ENCODE assay signal across 11 mouse cellular contexts in the genomic region with DNA sequence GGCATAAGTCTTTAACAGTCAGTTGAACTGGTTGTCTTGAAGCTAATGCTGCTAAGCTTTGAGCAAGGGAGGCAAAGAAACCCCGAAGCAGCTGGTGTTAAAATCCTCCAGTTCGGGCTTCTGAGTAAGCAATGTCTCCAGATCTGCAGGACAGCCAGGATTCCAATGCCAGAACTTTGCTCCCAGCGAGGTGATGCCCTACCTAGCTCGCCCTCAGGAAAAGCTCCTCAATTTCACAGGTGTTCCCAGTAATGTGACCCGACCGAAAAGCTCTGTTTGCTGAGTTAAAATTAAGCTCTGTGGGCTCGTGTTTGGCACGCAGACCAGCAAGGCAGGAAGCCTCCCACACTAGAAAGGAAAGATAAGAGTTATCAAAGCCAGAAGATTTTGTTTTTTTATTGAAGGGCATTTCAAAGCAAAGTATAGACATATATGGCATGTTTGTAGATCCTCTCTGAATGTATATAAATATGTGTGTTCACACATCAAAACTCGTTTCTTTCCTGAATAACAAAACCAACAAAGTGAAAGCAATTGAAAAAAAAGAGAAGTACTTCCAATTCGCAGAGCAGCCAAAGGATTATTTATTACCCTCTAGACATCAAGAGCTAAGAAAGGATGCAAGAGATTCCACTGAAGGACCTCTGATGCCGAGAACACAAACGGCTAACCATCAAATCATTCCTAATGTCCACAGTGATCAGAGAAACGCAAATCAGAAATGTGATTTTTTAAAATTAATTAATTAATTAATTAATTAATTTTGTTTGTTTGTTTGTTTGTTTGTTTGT. TPM values are rescaled to one million over a fixed set of nuclear protein-coding genes. Genes with fewer than 3 reads are reported as not detected.
DNase-seq lines count a peak whose midpoint lies in the region; ATAC-seq and TF ChIP-seq lines count a peak whose summit lies in the region.
"Had no signal": no experiment of that assay in that cellular context is flagged by ENCODE, and none has a peak within 500 bp of the region (broad histone marks: within the 10 kb centered on the region; RNA-seq: fewer than 3 reads in every experiment).

No protein-coding gene starts in this region.

- no peak for ATAC-seq in kidney, embryonic 14.5 days (ENCODE audit: low FRiP score, low TSS enrichment)
- ATAC-seq: activated CD4-positive, CD25-positive, alpha-beta regulatory T cell, adult 4 months; hindbrain, embryonic 16.5 days; midbrain, embryonic 13.5 days had no signal

- no peak for TF ChIP-seq RAD21 in CH12.LX (IDR thresholded peaks at IDR 0.05; ENCODE audit: low read depth, low read length)

- no peak overlapping the region for H3K4me3 ChIP-seq in kidney, embryonic 14.5 days (ENCODE audit: low read length)
- H3K4me3 ChIP-seq in CH12.LX (replicated peaks in 1 of 3; ENCODE audit: low read depth in 2 of 3, low read length in 2 of 3, poor library complexity in 1 of 3), result no peak overlapping the region
- H3K4me3 ChIP-seq in limb, embryonic 10.5 days, result no peak overlapping the region
- H3K4me3 ChIP-seq: heart, embryonic 10.5 days; midbrain, embryonic 13.5 days had no signal

- no peak for TF ChIP-seq EP300 in CH12.LX (IDR thresholded peaks at IDR 0.05; ENCODE audit: low read length)

- no peak for DNase-seq in kidney, adult 11 months
- peak; percentile 19 for DNase-seq in CD4-positive helper T cell, adult 2 months (ENCODE audit: low read depth, low spot score)
- DNase-seq in CH12.LX (ENCODE audit: extremely low read depth), result no peak
- DNase-seq in limb, embryonic 10.5 days (ENCODE audit: low spot score), result peak; percentile 25
- no peak for DNase-seq in left cerebral cortex, postnatal 14 days (ENCODE audit: low spot score in 2 of 2)
- no peak for DNase-seq in natural killer cell, adult 2 months (ENCODE audit: low spot score in 2 of 2)

- no peak for TF ChIP-seq POLR2A in CH12.LX (IDR thresholded peaks at IDR 0.05; ENCODE audit: low read depth, low read length)

- H3K4me1 ChIP-seq in kidney, embryonic 14.5 days (ENCODE audit: control insufficient read depth, insufficient read depth, low read length), result peaks cover 5% of the 10 kb centered on the region; the same call in 1 of the 2 replicates
- no peaks in the 10 kb centered on the region for H3K4me1 ChIP-seq in CH12.LX (ENCODE audit: control insufficient read depth in 1 of 2, insufficient read depth in 2 of 2)
- H3K4me1 ChIP-seq in limb, embryonic 10.5 days, result no peaks in the 10 kb centered on the region
- H3K4me1 ChIP-seq: midbrain, embryonic 13.5 days had no signal

- H3K4me2 ChIP-seq in kidney, embryonic 14.5 days (replicated peaks; ENCODE audit: low read depth, low read length), result no peak overlapping the region
- 0 out of 2 replicates have a peak overlapping the region, but pooled peaks have one; percentile 0 for H3K4me2 ChIP-seq in CH12.LX (ENCODE audit: insufficient read depth, low read depth, poor library complexity, severe bottlenecking)
- H3K4me2 ChIP-seq: midbrain, embryonic 13.5 days had no signal

- H3K9me3 ChIP-seq in kidney, embryonic 14.5 days (ENCODE audit: control insufficient read depth, low read length), result no peaks in the 10 kb centered on the region
- H3K9me3 ChIP-seq in CH12.LX (replicated peaks; ENCODE audit: low read length), result no peaks in the 10 kb centered on the region
- no peaks in the 10 kb centered on the region for H3K9me3 ChIP-seq in limb, embryonic 10.5 days (replicated peaks)
- H3K9me3 ChIP-seq: heart, embryonic 10.5 days; midbrain, embryonic 13.5 days had no signal

- no peaks in the 10 kb centered on the region for H3K27me3 ChIP-seq in kidney, embryonic 14.5 days (ENCODE audit: control insufficient read depth, insufficient read depth, low read length)
- H3K27me3 ChIP-seq in CH12.LX (replicated peaks), result no peaks in the 10 kb centered on the region
- H3K27me3 ChIP-seq in limb, embryonic 10.5 days (ENCODE audit: low read depth, poor library complexity, severe bottlenecking), result no peaks in the 10 kb centered on the region
- H3K27me3 ChIP-seq: midbrain, embryonic 13.5 days had no signal

- H3K79me2 ChIP-seq in CH12.LX (replicated peaks; ENCODE audit: control insufficient read depth, extremely low read depth, insufficient read depth, poor library complexity, severe bottlenecking), result no peaks in the 10 kb centered on the region

- in situ Hi-C loops in CH12.LX (cut with MboI; ENCODE audit: low pct_ligation_motif_present, low pct_unique_long_range_greater_than_20kb, low sequenced_read_pairs), result no loop called here

- H3K27ac ChIP-seq in kidney, embryonic 14.5 days (ENCODE audit: low read depth, low read length), result 0 out of 2 replicates have a peak overlapping the region, but pooled peaks have one; percentile 38
- H3K27ac ChIP-seq in CH12.LX (ENCODE audit: insufficient read depth, low read depth), result no peak overlapping the region
- no peak overlapping the region for H3K27ac ChIP-seq in limb, embryonic 10.5 days
- H3K27ac ChIP-seq: heart, embryonic 10.5 days; midbrain, embryonic 13.5 days had no signal

- intact Hi-C loops in left cerebral cortex, postnatal 14 days (cut with DNase I), result no loop called here

- dilution Hi-C loops in CH12.LX (cut with MboI; ENCODE audit: extremely low pct_ligation_motif_present, extremely low pct_unique_long_range_greater_than_20kb, low sequenced_read_pairs), result no loop called here

- no peak overlapping the region for H3K9ac ChIP-seq in kidney, embryonic 14.5 days (ENCODE audit: low read depth, low read length)
- no peak overlapping the region for H3K9ac ChIP-seq in CH12.LX (ENCODE audit: insufficient read depth, low read depth)
- H3K9ac ChIP-seq: midbrain, embryonic 13.5 days had no signal

- TF ChIP-seq CTCF in CH12.LX (conservative IDR thresholded peaks at IDR 0.05 in 1 of 2, IDR thresholded peaks at IDR 0.05 in 1 of 2; ENCODE audit: low read depth in 2 of 2, low read length in 2 of 2), result no peak

- WGBS in kidney, embryonic 14.5 days, result 53% methylated on average over 13 of the region's 13 CpGs
- WGBS in limb, embryonic 10.5 days, result 76% methylated on average over 13 of the region's 13 CpGs

- no peaks in the 10 kb centered on the region for H3K36me3 ChIP-seq in kidney, embryonic 14.5 days (ENCODE audit: control insufficient read depth, insufficient read depth, low read length)
- H3K36me3 ChIP-seq in CH12.LX (replicated peaks in 1 of 2; ENCODE audit: control insufficient read depth in 1 of 2, insufficient read depth in 1 of 2, low read length in 1 of 2), result no peaks in the 10 kb centered on the region
- no peaks in the 10 kb centered on the region for H3K36me3 ChIP-seq in limb, embryonic 10.5 days
- H3K36me3 ChIP-seq: heart, embryonic 10.5 days; midbrain, embryonic 13.5 days had no signal

TF ChIP-seq in CH12.LX, 34 proteins besides CTCF, POLR2A, EP300 and RAD21:
- TF ChIP-seq MAX (IDR thresholded peaks at IDR 0.05; ENCODE audit: low read length) (no peak), BHLHE40 (IDR thresholded peaks at IDR 0.05; ENCODE audit: low read depth, low read length) (no peak), CHD1 (IDR thresholded peaks at IDR 0.05; ENCODE audit: low read depth, low read length) (no peak), MXI1 (IDR thresholded peaks at IDR 0.05; ENCODE audit: low read depth, low read length) (no peak), USF1 (IDR thresholded peaks at IDR 0.05; ENCODE audit: low read depth, low read length) (no peak), POLR2AphosphoS2 (IDR thresholded peaks at IDR 0.05; ENCODE audit: low read depth, low read length) (no peak)
TF ChIP-seq in CH12.LX: peak in this region for 0.

RNA-seq across cellular contexts. Expression of gene Phactr2, which starts 20.8 kb away (rescaled TPM):
- polyA plus RNA-seq in kidney, embryonic 14.5 days (2014; fragmentation: Nextera tagmentation; extraction: Ambion mirVana), result 41.5 and 43.8 TPM in 2 replicates
- total RNA-seq in CH12.LX (2012; rRNA removed) (0.08 TPM in 2 replicates), CH12.LX (2014; rRNA removed) (0.18 and 0.31 TPM in 2 replicates)
- 0.49 and 0.89 TPM in 2 replicates for polyA plus RNA-seq in CH12.LX (2012; ENCODE audit: insufficient read length, low read depth)
- polyA plus RNA-seq in limb, embryonic 10.5 days (2016; fragmentation: Nextera tagmentation; extraction: Ambion mirVana), result 16.2 and 21.3 TPM in 2 replicates
- 10 to 100 TPM; 15.9 to 18.8 TPM for total RNA-seq in left cerebral cortex, postnatal 14 days (2021)

RNA-seq across cellular contexts. Expression of gene Fuca2, which starts 45.9 kb away (rescaled TPM):
- polyA plus RNA-seq in kidney, embryonic 14.5 days (2014; fragmentation: Nextera tagmentation; extraction: Ambion mirVana), result 68.4 and 78.4 TPM in 2 replicates
- total RNA-seq in CH12.LX (2012; rRNA removed), result 23.3 and 28.2 TPM in 2 replicates
- total RNA-seq in CH12.LX (2014; rRNA removed), result 36.4 and 37.5 TPM in 2 replicates
- polyA plus RNA-seq in CH12.LX (2012; ENCODE audit: insufficient read length, low read depth), result 42.2 and 48.5 TPM in 2 replicates
- polyA plus RNA-seq in limb, embryonic 10.5 days (2016; fragmentation: Nextera tagmentation; extraction: Ambion mirVana), result 21.3 and 23.6 TPM in 2 replicates
- total RNA-seq in left cerebral cortex, postnatal 14 days (2021), result 10 to 100 TPM; 36.0 to 44.8 TPM

Comparison
In these comparisons a context has a peak if more than half of its experiments do, and no peak if none do; other contexts are left out.
1. DNase-seq: peak in CD4-positive helper T cell, adult 2 months (single experiment) and limb, embryonic 10.5 days (single experiment); none in kidney, adult 11 months (single experiment), CH12.LX (single experiment), left cerebral cortex, postnatal 14 days (0 of 2) and natural killer cell, adult 2 months (0 of 2).